Mouse (Mus musculus) embryonic facial prominence, embryonic 10.5 days (tissue): Measurements from ENCODE around the gene Ift43. TPM values are rescaled to one million over a fixed set of nuclear protein-coding genes. Genes with fewer than 3 reads are reported as not detected.

Experiments
- DNase-seq: peaks from one replicate; pipeline ENCODE4 v3.0.0-alpha.2; 2017; ENCODE audit warnings: low spot score
- H3K27ac ChIP-seq: fragments of 300-500 bp; sonication (generic); replicated peaks from 2 replicates; pipeline ENCODE4 v1.5.1; 2016; ENCODE audit warnings: mild to moderate bottlenecking
- H3K27me3 ChIP-seq: fragments of 300-500 bp; sonication (generic); replicated peaks from 2 replicates; pipeline ENCODE4 v1.6.1; 2016; ENCODE audit warnings: low read depth, mild to moderate bottlenecking; ENCODE audit not compliant: poor library complexity, severe bottlenecking
- H3K36me3 ChIP-seq: fragments of 300-500 bp; sonication (generic); replicated peaks from 2 replicates; pipeline ENCODE4 v1.6.1; 2016; ENCODE audit warnings: mild to moderate bottlenecking, moderate library complexity
- H3K4me1 ChIP-seq: fragments of 300-500 bp; sonication (generic); 2 replicates; pipeline ENCODE4 v1.6.1; 2016
- H3K4me3 ChIP-seq: fragments of 300-500 bp; sonication (generic); 2 replicates; pipeline ENCODE4 v1.5.1; 2016; ENCODE audit warnings: mild to moderate bottlenecking, moderate library complexity
- H3K9me3 ChIP-seq: fragments of 300-500 bp; sonication (generic); 2 replicates; pipeline ENCODE4 v1.6.1; 2016; ENCODE audit warnings: mild to moderate bottlenecking
- WGBS: fragments of 180-500 bp; shearing (Covaris S2); methylation state at CpG from one replicate; pipeline ENCODE4 v1.1.7; 2016; 5-methylcytosine and 5-hydroxymethylcytosine counted together
- polyA plus RNA-seq: library from polyadenylated mRNA; unstranded; fragments of >200 nt; fragmentation: Nextera tagmentation; extraction: Ambion mirVana; gene quantifications from 2 replicates; pipeline ENCODE4 v1.2.1, GENCODE M21; 2016

Ift43 gene
- polyA plus RNA-seq, 1 experiment from 2014 or later: 62.4 TPM

DNA sequence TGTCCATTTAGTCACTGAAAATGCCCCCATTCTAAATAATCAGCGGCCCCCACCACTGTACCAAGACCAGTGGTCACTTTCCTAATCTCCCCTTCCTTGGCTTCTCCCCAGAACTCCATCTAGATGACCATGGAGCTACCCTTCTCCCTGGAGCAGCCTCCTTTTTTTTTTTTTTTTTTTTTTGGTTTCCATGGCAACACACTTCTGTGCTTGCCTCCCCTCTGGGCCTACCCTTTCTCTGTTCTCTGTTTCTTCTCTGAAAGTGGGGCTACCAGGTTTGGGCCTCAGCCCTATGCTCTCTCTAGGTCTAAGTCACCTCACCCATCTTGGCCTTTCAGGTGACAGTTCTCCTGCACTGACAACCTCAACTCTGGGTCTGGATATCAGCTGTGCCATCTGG is 100.1 kb downstream of the Ift43 start:
- H3K27ac ChIP-seq: no peak overlapping the region; the same call in 1 of the 2 replicates
- H3K27me3 ChIP-seq: peaks cover 8% of the 10 kb centered on the region; the same call in 1 of the 2 replicates
- no peaks in the 10 kb centered on the region for H3K9me3 ChIP-seq
- no peak for DNase-seq
- H3K4me3 ChIP-seq: no peak overlapping the region
- whole genome bisulfite sequencing: 74% methylated on average over 1 of the region's 1 CpGs
- peaks cover 21% of the 10 kb centered on the region for H3K4me1 ChIP-seq
- H3K36me3 ChIP-seq: no peaks in the 10 kb centered on the region

GRCm38 (mm10) chr12:86188161-86188560 is 105.8 kb downstream of the Ift43 start:
- Histone ChIP-seq H3K27me3 (peaks cover 21% of the 10 kb centered on the region), H3K4me3 (no peak overlapping the region), H3K9me3 (no peaks in the 10 kb centered on the region), H3K36me3 (no peaks in the 10 kb centered on the region), H3K4me1 (peaks cover 18% of the 10 kb centered on the region), H3K27ac (no peak overlapping the region)
- WGBS: 62% methylated on average over 5 of the region's 5 CpGs
- DNase-seq: no peak

- Histone ChIP-seq H3K9me3 (no peaks in the 10 kb centered on the region), H3K4me3 (peak overlapping the region; percentile 32; the same call in 1 of the 2 replicates), H3K36me3 (no peaks in the 10 kb centered on the region), H3K4me1 (peaks cover 18% of the 10 kb centered on the region), H3K27ac (no peak overlapping the region), H3K27me3 (peaks cover 13% of the 10 kb centered on the region)
- peak; percentile 52 for DNase-seq
- WGBS: 25% methylated on average over 19 of the region's 19 CpGs
Measured at GRCm38 (mm10) chr12:86189601-86190323, 107.4 kb downstream of the Ift43 start.

- Histone ChIP-seq H3K4me3 (no peak overlapping the region), H3K27ac (no peak overlapping the region), H3K9me3 (no peaks in the 10 kb centered on the region), H3K36me3 (no peaks in the 10 kb centered on the region), H3K27me3 (peaks cover 13% of the 10 kb centered on the region), H3K4me1 (peaks cover 18% of the 10 kb centered on the region)
- DNase-seq: no peak
- WGBS: 74% methylated on average over 15 of the region's 15 CpGs
Measured at GRCm38 (mm10) chr12:86192036-86192449, 109.7 kb downstream of the Ift43 start.

- Histone ChIP-seq H3K27ac (no peak overlapping the region), H3K9me3 (no peaks in the 10 kb centered on the region), H3K4me1 (peaks cover 4% of the 10 kb centered on the region; the same call in 1 of the 2 replicates), H3K27me3 (no peaks in the 10 kb centered on the region; the same call in 1 of the 2 replicates), H3K36me3 (no peaks in the 10 kb centered on the region), H3K4me3 (no peak overlapping the region)
- 95% methylated on average over 7 of the region's 7 CpGs for WGBS
- no peak for DNase-seq
Measured at GRCm38 (mm10) chr12:86196944-86197343, 114.6 kb downstream of the Ift43 start.

DNA sequence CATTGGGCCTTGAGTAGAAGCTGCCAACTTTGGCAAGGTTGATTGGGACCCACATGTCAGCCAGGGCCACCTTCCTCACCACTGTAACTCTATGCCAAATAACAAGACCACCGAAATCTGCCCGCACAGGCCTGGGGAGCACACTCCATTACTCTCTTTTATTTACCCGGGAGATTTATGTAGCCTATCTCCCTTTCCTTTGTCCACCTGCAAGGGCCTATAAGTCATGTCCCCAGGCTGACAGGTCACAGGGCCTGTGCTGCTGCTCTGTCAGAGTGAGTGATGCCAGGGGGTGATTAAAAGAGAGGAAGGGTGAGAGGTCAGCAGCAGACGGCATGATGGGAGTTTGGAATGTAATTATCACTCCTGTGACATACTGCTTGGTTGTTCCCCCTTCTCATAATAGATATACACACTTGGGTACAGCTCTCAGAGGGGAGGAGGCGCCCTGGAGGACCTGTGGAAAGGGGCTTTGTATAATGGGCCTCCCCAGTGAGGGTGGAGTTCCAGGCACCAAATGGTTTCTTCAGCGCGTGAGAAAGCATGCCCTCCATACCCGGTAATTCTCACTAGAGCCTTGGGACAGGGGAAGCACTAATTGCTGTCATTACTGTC is 121.2 kb downstream of the Ift43 start:
- H3K4me1 ChIP-seq: peaks cover 9% of the 10 kb centered on the region
- no peak overlapping the region for H3K4me3 ChIP-seq
- H3K36me3 ChIP-seq: no peaks in the 10 kb centered on the region
- no peak overlapping the region for H3K27ac ChIP-seq
- H3K27me3 ChIP-seq: no peaks in the 10 kb centered on the region
- H3K9me3 ChIP-seq: no peaks in the 10 kb centered on the region
- DNase-seq: no peak
- 70% methylated on average over 8 of the region's 8 CpGs for WGBS

GRCm38 (mm10) chr12:86211099-86211520 is 128.8 kb downstream of the Ift43 start:
- Histone ChIP-seq H3K27me3 (peaks cover 75% of the 10 kb centered on the region), H3K9me3 (no peaks in the 10 kb centered on the region), H3K27ac (no peak overlapping the region), H3K36me3 (no peaks in the 10 kb centered on the region), H3K4me1 (peaks cover 10% of the 10 kb centered on the region), H3K4me3 (peak overlapping the region; percentile 38)
- 1% methylated on average over 19 of the region's 19 CpGs for WGBS
- peak; percentile 31 for DNase-seq

Other genes with a start within 250 kb of the Ift43 start
- 10.7 and 14.4 TPM in 2 replicates for gene Tgfb3, start 3.5 kb upstream of the Ift43 start, polyA plus RNA-seq
- gene Gpatch2l, start 159.3 kb downstream of the Ift43 start, polyA plus RNA-seq: 16.5 and 16.8 TPM in 2 replicates